Mouse (Mus musculus) liver, embryonic 14.5 days (tissue): ENCODE data around the gene Lrrc61.

Experiments used
- CTCF ChIP-seq: IDR thresholded peaks from 2 replicates; pipeline ENCODE4 v1.5.1; 2016; ENCODE audit warnings: antibody characterized with exemption, low read depth, control low read depth
- EP300 ChIP-seq: IDR thresholded peaks from 2 replicates; pipeline ENCODE4 v1.6.1; 2016; ENCODE audit warnings: antibody characterized with exemption, low read depth

GRCm38 (mm10) chr6:48572014-48572413 lies 17.4 kb downstream of the Lrrc61 start:
- no peak for TF ChIP-seq CTCF
- TF ChIP-seq EP300 = no peak
